ENCODE assay signal across 18 mouse cellular contexts in genomic region chr4:133252089-133252488, GRCm38 (mm10). TPM values are rescaled to one million over a fixed set of nuclear protein-coding genes. Genes with fewer than 3 reads are reported as not detected.
DNase-seq lines count a peak whose midpoint lies in the region; ATAC-seq and TF ChIP-seq lines count a peak whose summit lies in the region.
"Had no signal": no experiment of that assay in that cellular context is flagged by ENCODE, and none has a peak within 500 bp of the region (broad histone marks: within the 10 kb centered on the region; RNA-seq: fewer than 3 reads in every experiment).

No protein-coding gene starts in this region.

- 31% methylated on average over 4 of the region's 4 CpGs for WGBS in forebrain, embryonic 14.5 days
- WGBS in forebrain, embryonic 11.5 days = 27% methylated on average over 4 of the region's 4 CpGs
- 34% methylated on average over 4 of the region's 4 CpGs for WGBS in embryonic facial prominence, embryonic 10.5 days

- H3K79me2 ChIP-seq in CH12.LX (replicated peaks; ENCODE audit: control insufficient read depth, extremely low read depth, insufficient read depth, poor library complexity, severe bottlenecking) = no peaks in the 10 kb centered on the region

- peak; percentile 24 for DNase-seq in forebrain, embryonic 14.5 days (ENCODE audit: low spot score)
- no peak for DNase-seq in forebrain, embryonic 11.5 days (ENCODE audit: low spot score)
- no peak for DNase-seq in layer of hippocampus, adult 2 months (ENCODE audit: low spot score in 2 of 2)
- DNase-seq in layer of hippocampus, adult 9-11 months = no peak
- DNase-seq in CH12.LX (ENCODE audit: extremely low read depth) = no peak
- peak; percentile 43 for DNase-seq in embryonic facial prominence, embryonic 10.5 days (ENCODE audit: low spot score)
- no peak for DNase-seq in right cerebral cortex, postnatal 25 days
- no peak for DNase-seq in frontal cortex, postnatal 10 days (ENCODE audit: low spot score in 2 of 2)
- DNase-seq: cerebellum, postnatal 36 days; heart, postnatal 36 days; liver; lung, postnatal 14 days; thymus, adult 2 months had no signal

- dilution Hi-C loops in CH12.LX (cut with MboI; ENCODE audit: extremely low pct_ligation_motif_present, extremely low pct_unique_long_range_greater_than_20kb, low sequenced_read_pairs) = no loop called here

- no peak; the same call in none of the 2 replicates for TF ChIP-seq RAD21 in CH12.LX (IDR thresholded peaks at IDR 0.05; ENCODE audit: low read depth, low read length)

- ATAC-seq in forebrain, embryonic 14.5 days = no peak
- no peak for ATAC-seq in forebrain, embryonic 11.5 days (replicated peaks; ENCODE audit: low FRiP score)
- ATAC-seq: midbrain, embryonic 15.5 days; Patski had no signal

- TF ChIP-seq EP300 in CH12.LX (IDR thresholded peaks at IDR 0.05; ENCODE audit: low read length) = no peak

- H3K4me3 ChIP-seq in forebrain, embryonic 14.5 days (ENCODE audit: low read depth, low read length) = no peak overlapping the region
- H3K4me3 ChIP-seq in forebrain, embryonic 11.5 days (ENCODE audit: low read depth, low read length) = no peak overlapping the region
- H3K4me3 ChIP-seq in layer of hippocampus, adult 2 months = no peak overlapping the region
- no peak overlapping the region for H3K4me3 ChIP-seq in CH12.LX (replicated peaks in 1 of 3; ENCODE audit: low read depth in 2 of 3, low read length in 2 of 3, poor library complexity in 1 of 3)
- H3K4me3 ChIP-seq in embryonic facial prominence, embryonic 10.5 days = no peak overlapping the region

- in situ Hi-C loops in CH12.LX (cut with MboI; ENCODE audit: low pct_ligation_motif_present, low pct_unique_long_range_greater_than_20kb, low sequenced_read_pairs) = no loop called here

- no peak for TF ChIP-seq POLR2A in CH12.LX (IDR thresholded peaks at IDR 0.05; ENCODE audit: low read depth, low read length)

- no peak overlapping the region for H3K27ac ChIP-seq in forebrain, embryonic 14.5 days (ENCODE audit: low read depth, low read length)
- no peak overlapping the region for H3K27ac ChIP-seq in forebrain, embryonic 11.5 days (ENCODE audit: low read depth, low read length)
- no peak overlapping the region for H3K27ac ChIP-seq in layer of hippocampus, adult 2 months
- H3K27ac ChIP-seq in CH12.LX (ENCODE audit: insufficient read depth, low read depth) = no peak overlapping the region
- no peak overlapping the region for H3K27ac ChIP-seq in embryonic facial prominence, embryonic 10.5 days (replicated peaks)
- H3K27ac ChIP-seq: midbrain, embryonic 15.5 days had no signal

- peaks cover 41% of the 10 kb centered on the region for H3K27me3 ChIP-seq in forebrain, embryonic 14.5 days (replicated peaks; ENCODE audit: control insufficient read depth, insufficient read depth, low read length)
- peaks cover 44% of the 10 kb centered on the region for H3K27me3 ChIP-seq in forebrain, embryonic 11.5 days (ENCODE audit: control insufficient read depth, insufficient read depth, low read length)
- peaks cover 11% of the 10 kb centered on the region for H3K27me3 ChIP-seq in CH12.LX (replicated peaks)
- peaks cover 100% of the 10 kb centered on the region for H3K27me3 ChIP-seq in embryonic facial prominence, embryonic 10.5 days (replicated peaks; ENCODE audit: low read depth, poor library complexity, severe bottlenecking)
- H3K27me3 ChIP-seq: Patski had no signal

- H3K4me2 ChIP-seq in forebrain, embryonic 14.5 days (ENCODE audit: low read length) = no peak overlapping the region
- H3K4me2 ChIP-seq in forebrain, embryonic 11.5 days (ENCODE audit: low read depth, low read length, severe bottlenecking) = no peak overlapping the region
- H3K4me2 ChIP-seq in CH12.LX (ENCODE audit: insufficient read depth, low read depth, poor library complexity, severe bottlenecking) = no peak overlapping the region

- H3K4me1 ChIP-seq in forebrain, embryonic 14.5 days (ENCODE audit: control insufficient read depth, insufficient read depth, low read length) = peaks cover 4% of the 10 kb centered on the region
- peaks cover 7% of the 10 kb centered on the region for H3K4me1 ChIP-seq in forebrain, embryonic 11.5 days (replicated peaks; ENCODE audit: control insufficient read depth, insufficient read depth, low read length)
- H3K4me1 ChIP-seq in CH12.LX (ENCODE audit: control insufficient read depth in 1 of 2, insufficient read depth in 2 of 2) = peaks cover 0 to 10% of the 10 kb centered on the region in 2 experiments; a peak in 2 of 4 replicates
- H3K4me1 ChIP-seq in embryonic facial prominence, embryonic 10.5 days = peaks cover 34% of the 10 kb centered on the region

- H3K9ac ChIP-seq in forebrain, embryonic 14.5 days (ENCODE audit: low read length) = no peak overlapping the region
- H3K9ac ChIP-seq in forebrain, embryonic 11.5 days (ENCODE audit: low read length) = no peak overlapping the region
- H3K9ac ChIP-seq in CH12.LX (ENCODE audit: insufficient read depth, low read depth) = no peak overlapping the region
- H3K9ac ChIP-seq: midbrain, embryonic 15.5 days had no signal

- no peaks in the 10 kb centered on the region for H3K9me3 ChIP-seq in forebrain, embryonic 14.5 days (replicated peaks; ENCODE audit: control insufficient read depth, low read length)
- no peaks in the 10 kb centered on the region for H3K9me3 ChIP-seq in forebrain, embryonic 11.5 days (ENCODE audit: control insufficient read depth, low read length)
- H3K9me3 ChIP-seq in CH12.LX (replicated peaks; ENCODE audit: low read length) = no peaks in the 10 kb centered on the region
- H3K9me3 ChIP-seq in embryonic facial prominence, embryonic 10.5 days = no peaks in the 10 kb centered on the region
- H3K9me3 ChIP-seq: midbrain, embryonic 15.5 days had no signal

- no peaks in the 10 kb centered on the region for H3K36me3 ChIP-seq in forebrain, embryonic 14.5 days (ENCODE audit: control insufficient read depth, insufficient read depth, low read length)
- no peaks in the 10 kb centered on the region for H3K36me3 ChIP-seq in forebrain, embryonic 11.5 days (ENCODE audit: control insufficient read depth, insufficient read depth, low read length)
- peaks cover 0 to 34% of the 10 kb centered on the region in 2 experiments for H3K36me3 ChIP-seq in CH12.LX (replicated peaks in 1 of 2; ENCODE audit: control insufficient read depth in 1 of 2, insufficient read depth in 1 of 2, low read length in 1 of 2)
- H3K36me3 ChIP-seq in embryonic facial prominence, embryonic 10.5 days (replicated peaks) = no peaks in the 10 kb centered on the region
- H3K36me3 ChIP-seq: midbrain, embryonic 15.5 days had no signal

- peak; percentile 66 for TF ChIP-seq CTCF in layer of hippocampus, adult 2 months (conservative IDR thresholded peaks at IDR 0.05)
- TF ChIP-seq CTCF in CH12.LX (conservative IDR thresholded peaks at IDR 0.05 in 1 of 2, IDR thresholded peaks at IDR 0.05 in 1 of 2; ENCODE audit: low read depth in 2 of 2, low read length in 2 of 2) = peak in 1 of 2 experiments; percentile 56; a peak in 2 of 4 replicates

TF ChIP-seq in CH12.LX, 34 proteins besides CTCF, POLR2A, EP300 and RAD21 (continues in another document):
- no peak for TF ChIP-seq USF1 (IDR thresholded peaks at IDR 0.05; ENCODE audit: low read depth, low read length)
- peak; percentile 52 for TF ChIP-seq SMC3 (IDR thresholded peaks at IDR 0.05; ENCODE audit: low read depth, low read length)

RNA-seq across cellular contexts. Expression of gene Sytl1, which starts 10.8 kb away (rescaled TPM):
- polyA plus RNA-seq in forebrain, embryonic 14.5 days (2014; fragmentation: Nextera tagmentation; extraction: Ambion mirVana) = 0.32 and 0.54 TPM in 2 replicates
- polyA plus RNA-seq in forebrain, embryonic 11.5 days (2014; fragmentation: Nextera tagmentation; extraction: Ambion mirVana) = 1.5 and 2.8 TPM in 2 replicates
- under 1 TPM; 0.20 to 0.34 TPM for total RNA-seq in layer of hippocampus, adult 2 months (2021)
- total RNA-seq in CH12.LX (2012; rRNA removed) (11.9 and 20.0 TPM in 2 replicates), CH12.LX (2014; rRNA removed) (8.2 and 8.3 TPM in 2 replicates)
- 12.1 and 12.5 TPM in 2 replicates for polyA plus RNA-seq in CH12.LX (2012; ENCODE audit: insufficient read length, low read depth)
- 1.3 and 1.6 TPM in 2 replicates for polyA plus RNA-seq in embryonic facial prominence, embryonic 10.5 days (2016; fragmentation: Nextera tagmentation; extraction: Ambion mirVana)

RNA-seq across cellular contexts. Expression of gene Map3k6, which starts 11.5 kb away (rescaled TPM):
- polyA plus RNA-seq in forebrain, embryonic 14.5 days (2014; fragmentation: Nextera tagmentation; extraction: Ambion mirVana) = 1.1 and 1.7 TPM in 2 replicates
- 1.2 and 3.0 TPM in 2 replicates for polyA plus RNA-seq in forebrain, embryonic 11.5 days (2014; fragmentation: Nextera tagmentation; extraction: Ambion mirVana)
- total RNA-seq in layer of hippocampus, adult 2 months (2021) = 10 to 100 TPM in 1 of 2 experiments, 1 to 10 TPM in 1; 5.8 to 10.5 TPM
- total RNA-seq in CH12.LX (2012; rRNA removed) (0.21 TPM in 1 of 2 replicates, not detected in the other), CH12.LX (2014; rRNA removed) (not detected in 2 replicates)
- polyA plus RNA-seq in CH12.LX (2012; ENCODE audit: insufficient read length, low read depth) = not detected in 2 replicates
- 1.7 and 1.8 TPM in 2 replicates for polyA plus RNA-seq in embryonic facial prominence, embryonic 10.5 days (2016; fragmentation: Nextera tagmentation; extraction: Ambion mirVana)

RNA-seq across cellular contexts. Expression of gene Tmem222, which starts 25.5 kb away (rescaled TPM):
- polyA plus RNA-seq in forebrain, embryonic 14.5 days (2014; fragmentation: Nextera tagmentation; extraction: Ambion mirVana) = 125 and 131 TPM in 2 replicates
- polyA plus RNA-seq in forebrain, embryonic 11.5 days (2014; fragmentation: Nextera tagmentation; extraction: Ambion mirVana) = 80.6 and 90.9 TPM in 2 replicates
- total RNA-seq in layer of hippocampus, adult 2 months (2021) = 10 to 100 TPM; 89.1 to 94.4 TPM
- 64.0 and 64.8 TPM in 2 replicates for total RNA-seq in CH12.LX (2012; rRNA removed)
- 85.0 and 95.7 TPM in 2 replicates for total RNA-seq in CH12.LX (2014; rRNA removed)
- polyA plus RNA-seq in CH12.LX (2012; ENCODE audit: insufficient read length, low read depth) = 73.2 and 79.5 TPM in 2 replicates
- polyA plus RNA-seq in embryonic facial prominence, embryonic 10.5 days (2016; fragmentation: Nextera tagmentation; extraction: Ambion mirVana) = 81.4 and 86.7 TPM in 2 replicates

RNA-seq across cellular contexts. Expression of gene Gpr3, which starts 39.8 kb away (rescaled TPM):
- polyA plus RNA-seq in forebrain, embryonic 14.5 days (2014; fragmentation: Nextera tagmentation; extraction: Ambion mirVana) = 0.62 and 1.1 TPM in 2 replicates
- polyA plus RNA-seq in forebrain, embryonic 11.5 days (2014; fragmentation: Nextera tagmentation; extraction: Ambion mirVana) = 0.37 TPM in 1 of 2 replicates, not detected in the other
- total RNA-seq in layer of hippocampus, adult 2 months (2021) = 1 to 10 TPM; 5.0 to 5.3 TPM
- 0.13 and 0.17 TPM in 2 replicates for total RNA-seq in CH12.LX (2012; rRNA removed)
- total RNA-seq in CH12.LX (2014; rRNA removed) = not detected in 2 replicates
- polyA plus RNA-seq in CH12.LX (2012; ENCODE audit: insufficient read length, low read depth) = 0.11 TPM in 1 of 2 replicates, not detected in the other
- polyA plus RNA-seq in embryonic facial prominence, embryonic 10.5 days (2016; fragmentation: Nextera tagmentation; extraction: Ambion mirVana) = 0.11 and 0.57 TPM in 2 replicates
- total RNA-seq: gastrocnemius, adult 18-20 months; heart, adult 8-10 months had no signal
- polyA plus RNA-seq: kidney, embryonic 14.5 days; thymus, adult 2 months had no signal

RNA-seq across cellular contexts. Expression of gene Cd164l2, which starts 40.2 kb away (rescaled TPM):
- 0.43 and 1.4 TPM in 2 replicates for polyA plus RNA-seq in forebrain, embryonic 14.5 days (2014; fragmentation: Nextera tagmentation; extraction: Ambion mirVana)
- polyA plus RNA-seq in forebrain, embryonic 11.5 days (2014; fragmentation: Nextera tagmentation; extraction: Ambion mirVana) = not detected in 2 replicates
- total RNA-seq in layer of hippocampus, adult 2 months (2021) = 1 to 10 TPM; 2.3 to 4.2 TPM
- total RNA-seq in CH12.LX (2012; rRNA removed) (not detected in 2 replicates), CH12.LX (2014; rRNA removed) (not detected in 2 replicates)
- not detected in 2 replicates for polyA plus RNA-seq in CH12.LX (2012; ENCODE audit: insufficient read length, low read depth)
- 3.0 and 5.2 TPM in 2 replicates for polyA plus RNA-seq in embryonic facial prominence, embryonic 10.5 days (2016; fragmentation: Nextera tagmentation; extraction: Ambion mirVana)
- total RNA-seq: gastrocnemius, adult 18-20 months; heart, adult 8-10 months had no signal

Comparison
In these comparisons a context has a peak if more than half of its experiments do, and no peak if none do; other contexts are left out.
1. DNase-seq: peak in forebrain, embryonic 14.5 days (single experiment) and embryonic facial prominence, embryonic 10.5 days (single experiment); none in forebrain, embryonic 11.5 days (single experiment), layer of hippocampus, adult 2 months (0 of 2), layer of hippocampus, adult 9-11 months (single experiment), CH12.LX (single experiment), right cerebral cortex, postnatal 25 days (single experiment) and frontal cortex, postnatal 10 days (0 of 2).